Mouse (Mus musculus) MEL (cell line): ENCODE data around the gene Slc25a11. TPM values are rescaled to one million over a fixed set of nuclear protein-coding genes. Genes with fewer than 3 reads are reported as not detected.

Source experiments
- DNase-seq: peaks from one replicate; pipeline ENCODE4 v3.0.0; 2011; ENCODE audit warnings: low read depth, low spot score
- H3K27ac ChIP-seq: 2 replicates; pipeline ENCODE4 v1.5.1; 2012; ENCODE audit warnings: low read depth, mild to moderate bottlenecking, control low read depth, low read length, moderate library complexity; ENCODE audit not compliant: control insufficient read depth
- H3K27me3 ChIP-seq, 2 experiments: fragments of 150-350 bp in 1 of 2; sonication (generic) in 1 of 2; 2 replicates each; pipeline ENCODE4 v1.6.1; 2012; ENCODE audit warnings: low read length in 2 of 2, mild to moderate bottlenecking in 2 of 2, improper control_type of control experiment in 1 of 2, moderate library complexity in 1 of 2; ENCODE audit not compliant: insufficient read depth in 2 of 2, control insufficient read depth in 1 of 2
- H3K36me3 ChIP-seq, 2 experiments: 2 replicates each; pipeline ENCODE4 v1.6.1; 2012 to 2014; ENCODE audit warnings: low read length in 2 of 2, improper control_type of control experiment in 1 of 2, inconsistent platforms in 1 of 2, mild to moderate bottlenecking in 1 of 2; ENCODE audit not compliant: insufficient read depth in 2 of 2, control insufficient read depth in 1 of 2
- H3K4me1 ChIP-seq, 2 experiments: fragments of 150-350 bp in 1 of 2; sonication (generic) in 1 of 2; 2 replicates each; pipeline ENCODE4 v1.6.1; 2012; ENCODE audit warnings: low read length in 2 of 2, improper control_type of control experiment in 1 of 2, mild to moderate bottlenecking in 1 of 2; ENCODE audit not compliant: insufficient read depth in 2 of 2, control insufficient read depth in 1 of 2
- H3K4me3 ChIP-seq, 2 experiments: fragments of 150-350 bp in 1 of 2; sonication (generic) in 1 of 2; 2 replicates each; pipeline ENCODE4 v1.5.1; 2012; ENCODE audit warnings: low read depth in 2 of 2, low read length in 2 of 2, mild to moderate bottlenecking in 2 of 2, moderate library complexity in 2 of 2, control low read depth in 1 of 2, improper control_type of control experiment in 1 of 2; ENCODE audit not compliant: control insufficient read depth in 1 of 2, insufficient read depth in 1 of 2
- H3K79me2 ChIP-seq: 2 replicates; pipeline ENCODE4 v1.6.1; 2012; ENCODE audit warnings: mild to moderate bottlenecking, low read length, moderate library complexity; ENCODE audit not compliant: control insufficient read depth, poor library complexity, insufficient read depth
- H3K9ac ChIP-seq: 2 replicates; pipeline ENCODE4 v1.6.1; 2012; ENCODE audit warnings: low read depth, mild to moderate bottlenecking, control low read depth, low read length, moderate library complexity; ENCODE audit not compliant: control insufficient read depth, poor library complexity, severe bottlenecking
- H3K9me3 ChIP-seq: fragments of 150-350 bp; sonication (generic); replicated peaks from 2 replicates; pipeline ENCODE4 v1.6.1; 2012; ENCODE audit warnings: mild to moderate bottlenecking, low read length, improper control_type of control experiment, moderate library complexity; ENCODE audit not compliant: insufficient read depth
- CHD1 ChIP-seq: IDR thresholded peaks from 2 replicates; pipeline ENCODE4 v1.6.1; 2012; ENCODE audit warnings: low read depth, mild to moderate bottlenecking, inconsistent platforms, low read length, improper control_type of control experiment
- E2F4 ChIP-seq: IDR thresholded peaks from 2 replicates; pipeline ENCODE4 v1.6.1; 2011; ENCODE audit warnings: low read depth, low read length, improper control_type of control experiment, borderline replicate concordance
- ELF1 ChIP-seq: IDR thresholded peaks from 2 replicates; pipeline ENCODE4 v1.6.1; 2014; ENCODE audit warnings: low read depth, mild to moderate bottlenecking, inconsistent platforms, low read length, improper control_type of control experiment, moderate library complexity
- GABPA ChIP-seq: IDR thresholded peaks from 2 replicates; pipeline ENCODE4 v1.6.1; 2012; ENCODE audit warnings: low read depth, mild to moderate bottlenecking, inconsistent platforms, low read length, improper control_type of control experiment, moderate library complexity
- JUND ChIP-seq: IDR thresholded peaks from 2 replicates; pipeline ENCODE4 v1.6.1; 2011; ENCODE audit warnings: low read depth, mild to moderate bottlenecking, improper control_type of control experiment, low read length
- MAZ ChIP-seq: IDR thresholded peaks from 2 replicates; pipeline ENCODE4 v1.6.1; 2012; ENCODE audit warnings: low read depth, mild to moderate bottlenecking, inconsistent platforms, low read length, improper control_type of control experiment
- MXI1 ChIP-seq: IDR thresholded peaks from 2 replicates; pipeline ENCODE4 v1.6.1; 2011; ENCODE audit warnings: mild to moderate bottlenecking, low read depth, low read length, improper control_type of control experiment
- NELFE ChIP-seq: IDR thresholded peaks from 2 replicates; pipeline ENCODE4 v1.6.1; 2011; ENCODE audit warnings: low read depth, low read length, improper control_type of control experiment
- NRF1 ChIP-seq: IDR thresholded peaks from 2 replicates; pipeline ENCODE4 v1.6.1; 2014; ENCODE audit warnings: low read depth, mild to moderate bottlenecking, inconsistent platforms, low read length, improper control_type of control experiment, moderate library complexity; ENCODE audit not compliant: poor library complexity, insufficient read depth, severe bottlenecking
- POLR2AphosphoS2 ChIP-seq: IDR thresholded peaks from 2 replicates; pipeline ENCODE4 v1.6.1; 2011; ENCODE audit warnings: low read length, improper control_type of control experiment
- POLR2AphosphoS5 ChIP-seq: IDR thresholded peaks from 2 replicates; pipeline ENCODE4 v1.6.1; 2012; ENCODE audit warnings: low read depth, borderline replicate concordance, mild to moderate bottlenecking, inconsistent platforms, low read length, moderate library complexity, mixed read lengths
- TBP ChIP-seq: IDR thresholded peaks from 2 replicates; pipeline ENCODE4 v1.8.0; 2011; ENCODE audit warnings: low read depth, low read length, improper control_type of control experiment
- TCF12 ChIP-seq: IDR thresholded peaks from 2 replicates; pipeline ENCODE4 v1.6.1; 2014; ENCODE audit warnings: low read depth, mild to moderate bottlenecking, inconsistent platforms, low read length, improper control_type of control experiment, moderate library complexity
- UBTF ChIP-seq: IDR thresholded peaks from 2 replicates; pipeline ENCODE4 v1.6.1; 2012; ENCODE audit warnings: low read depth, mild to moderate bottlenecking, inconsistent platforms, low read length, improper control_type of control experiment, moderate library complexity, borderline replicate concordance; ENCODE audit not compliant: insufficient read depth
- ZKSCAN1 ChIP-seq: IDR thresholded peaks from 2 replicates; pipeline ENCODE4 v1.6.1; 2012; ENCODE audit warnings: low read depth, mild to moderate bottlenecking, inconsistent platforms, low read length, improper control_type of control experiment, moderate library complexity
- ZMIZ1 ChIP-seq: IDR thresholded peaks from 2 replicates; pipeline ENCODE4 v1.6.1; 2012; ENCODE audit warnings: low read depth, mild to moderate bottlenecking, inconsistent platforms, low read length, improper control_type of control experiment, moderate library complexity
- polyA plus RNA-seq, 2 experiments: library from polyadenylated mRNA; stranded (reverse) in 1 of 2; unstranded in 1 of 2; fragments of >175 nt in 1 of 2; fragments of >200 nt in 1 of 2; gene quantifications; 2 replicates each; pipeline versions ENCODE4 v1.2.1 to v1.2.4; 2012; ENCODE audit warnings: low replicate concordance in 2 of 2, low read depth in 1 of 2; ENCODE audit not compliant: insufficient read length in 2 of 2, insufficient read depth in 1 of 2, missing spikeins in 1 of 2
- total RNA-seq: library from RNA; depleted of rRNA; stranded (reverse); fragments of 300-350 nt; gene quantifications from 2 replicates; pipeline ENCODE4 v1.2.3, GENCODE M21; 2012

Slc25a11 gene
- total and polyA plus RNA-seq, 3 experiments, result 96.3 to 145 (median 114) TPM

DNA sequence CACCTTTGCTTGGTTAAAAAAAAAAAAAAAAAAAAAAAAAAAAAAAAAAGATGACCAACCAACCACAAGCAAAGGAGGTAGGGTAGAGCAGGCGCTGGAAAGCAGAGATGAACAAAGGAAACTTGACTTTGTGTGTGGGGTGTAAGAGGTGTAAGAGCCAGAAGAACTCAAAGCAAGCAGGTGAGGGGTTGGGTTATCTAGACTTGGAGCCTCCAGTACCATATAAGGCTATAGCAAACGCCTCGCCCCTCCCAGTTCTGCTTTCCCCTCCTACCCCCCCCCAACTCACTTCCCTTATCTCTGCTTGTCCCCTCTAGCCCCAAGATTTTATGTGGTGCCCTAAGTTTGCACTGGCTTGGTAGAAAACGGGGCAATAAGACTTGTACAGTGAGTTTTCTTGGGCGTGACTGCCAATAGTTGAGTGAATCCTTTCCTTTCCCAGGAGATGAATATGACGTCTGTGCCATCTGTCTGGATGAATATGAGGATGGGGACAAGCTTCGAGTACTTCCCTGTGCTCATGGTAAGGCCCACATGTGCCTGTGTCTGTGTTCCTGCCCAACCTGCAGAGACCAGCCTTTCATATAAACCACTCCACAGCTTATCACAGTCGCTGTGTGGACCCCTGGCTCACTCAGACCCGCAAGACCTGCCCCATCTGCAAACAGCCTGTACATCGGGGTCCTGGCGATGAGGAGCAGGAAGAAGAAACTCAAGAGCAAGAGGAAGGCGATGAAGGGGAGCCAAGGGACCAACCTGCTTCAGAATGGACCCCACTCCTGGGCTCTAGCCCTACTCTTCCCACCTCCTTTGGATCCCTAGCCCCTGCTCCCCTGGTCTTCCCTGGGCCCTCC lies 3.3 kb upstream of the Slc25a11 start (continued):
- TF ChIP-seq ELF1 (0 out of 2 replicates have a peak, but pooled peaks have one; percentile 41), ZKSCAN1 (no peak), NELFE (peak; percentile 43), TBP (no peak), TCF12 (0 out of 2 replicates have a peak, but pooled peaks have one; percentile 30), ZMIZ1 (peak; percentile 72), JUND (0 out of 2 replicates have a peak, but pooled peaks have one; percentile 26), CHD1 (no peak), MAZ (peak; percentile 98), GABPA (no peak), UBTF (no peak), MXI1 (no peak), NRF1 (no peak)

DNA sequence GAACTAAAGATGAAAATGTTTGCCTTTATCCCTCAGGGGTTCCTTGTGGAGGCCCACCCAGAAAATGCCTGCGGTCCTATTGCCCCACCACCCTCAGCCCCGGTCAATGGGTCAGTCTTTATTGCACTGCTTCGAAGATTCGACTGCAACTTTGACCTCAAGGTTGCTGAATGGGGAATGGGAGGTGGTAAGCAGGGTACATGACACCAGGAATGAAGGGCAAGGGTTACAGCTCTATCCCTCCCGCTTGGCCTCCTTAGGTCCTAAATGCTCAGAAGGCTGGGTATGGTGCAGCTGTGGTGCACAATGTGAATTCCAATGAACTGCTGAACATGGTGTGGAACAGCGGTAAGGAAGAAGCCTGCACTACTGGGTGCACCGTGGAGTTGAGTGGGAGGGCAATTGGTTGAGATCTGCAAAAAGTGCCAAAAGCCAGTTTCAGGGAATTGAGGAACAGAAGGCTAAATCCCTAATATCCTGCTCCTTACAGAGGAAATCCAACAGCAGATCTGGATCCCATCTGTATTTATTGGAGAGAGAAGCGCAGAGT lies 2.0 kb upstream of the Slc25a11 start:
- Histone ChIP-seq H3K9ac (peak overlapping the region; percentile 92), H3K4me1 (peaks cover 12 to 52% of the 10 kb centered on the region in 2 experiments), H3K9me3 (no peaks in the 10 kb centered on the region), H3K27ac (peak overlapping the region; percentile 95), H3K79me2 (peaks cover 80% of the 10 kb centered on the region), H3K27me3 (no peaks in the 10 kb centered on the region), H3K36me3 (peaks cover 17 to 54% of the 10 kb centered on the region in 2 experiments), H3K4me3 (peak overlapping the region; percentile 12 to 15; a peak in 3 of 4 replicates)
- DNase-seq, result peak; percentile 38
- TF ChIP-seq POLR2AphosphoS2, result no peak; the same call in 1 of the 2 replicates
- no peak for TF ChIP-seq E2F4
- 0 out of 2 replicates have a peak, but pooled peaks have one; percentile 33 for TF ChIP-seq POLR2AphosphoS5
- no peak for TF ChIP-seq ZKSCAN1
- TF ChIP-seq CHD1, result no peak
